Mouse (Mus musculus) forebrain, postnatal 0 days (tissue): ENCODE results near the gene Ppfia1. TPM values are rescaled to one million over a fixed set of nuclear protein-coding genes. Genes with fewer than 3 reads are reported as not detected.
A peak's percentile ranks its signal among the peaks of the same experiment; 100 is the strongest.

Experiments used
- ATAC-seq: fragments of 200-750 bp; cut with Nextera tagmentation; 2 replicates; pipeline ENCODE4 v1.8.0; 2017; ENCODE audit warnings: mild to moderate bottlenecking, moderate library complexity
- DNase-seq: peaks from one replicate; pipeline ENCODE4 v3.0.0-alpha.2; 2015
- H3K27ac ChIP-seq: fragments of 300-500 bp; sonication (generic); 2 replicates; pipeline ENCODE4 v1.5.1; 2014; ENCODE audit warnings: low read depth, mild to moderate bottlenecking, antibody characterized with exemption, low read length, moderate library complexity, mixed read lengths
- H3K27me3 ChIP-seq: fragments of 300-500 bp; sonication (generic); 2 replicates; pipeline ENCODE4 v1.6.1; 2014; ENCODE audit warnings: mild to moderate bottlenecking, low read length, mixed read lengths; ENCODE audit not compliant: insufficient read depth
- H3K36me3 ChIP-seq: fragments of 300-500 bp; sonication (generic); 2 replicates; pipeline ENCODE4 v1.6.1; 2014; ENCODE audit warnings: mild to moderate bottlenecking, moderate library complexity; ENCODE audit not compliant: insufficient read depth
- H3K4me1 ChIP-seq: fragments of 300-500 bp; sonication (generic); 2 replicates; pipeline ENCODE4 v1.6.1; 2014; ENCODE audit warnings: antibody characterized with exemption; ENCODE audit not compliant: insufficient read depth
- H3K4me2 ChIP-seq: fragments of 300-500 bp; sonication (generic); 2 replicates; pipeline ENCODE4 v1.6.1; 2014; ENCODE audit warnings: low read depth, mild to moderate bottlenecking, moderate library complexity
- H3K4me3 ChIP-seq: fragments of 300-500 bp; sonication (generic); 2 replicates; pipeline ENCODE4 v1.5.1; 2014; ENCODE audit warnings: low read depth, low read length, mixed read lengths
- H3K9ac ChIP-seq: fragments of 300-500 bp; sonication (generic); 2 replicates; pipeline ENCODE4 v1.6.1; 2014; ENCODE audit warnings: mild to moderate bottlenecking
- H3K9me3 ChIP-seq: fragments of 300-500 bp; sonication (generic); 2 replicates; pipeline ENCODE4 v1.6.1; 2016; ENCODE audit warnings: low read length
- CTCF ChIP-seq: sonication (generic); IDR thresholded peaks from 2 replicates; pipeline ENCODE4 v1.5.1; 2016; ENCODE audit warnings: antibody characterized with exemption, control low read depth, low read depth
- WGBS: fragments of 180-500 bp; shearing (Covaris S2); extraction: QIAGEN DNeasy Blood & Tissue Kit; methylation state at CpG from one replicate; pipeline ENCODE4 v1.1.7; 2014; 5-methylcytosine and 5-hydroxymethylcytosine counted together
- polyA plus RNA-seq: library from polyadenylated mRNA; unstranded; fragments of >200 nt; fragmentation: Nextera tagmentation; extraction: Ambion mirVana; gene quantifications from 2 replicates; pipeline ENCODE4 v1.2.1, GENCODE M21; 2015
- total RNA-seq: library from RNA; depleted of rRNA; stranded (reverse); fragments of >200 nt; gene quantifications from 2 replicates; pipeline ENCODE4 v1.2.3, GENCODE M21; 2014

Gene Ppfia1
- total and polyA plus RNA-seq, 2 experiments from 2014 or later: 15.2 to 53.8 TPM

DNA sequence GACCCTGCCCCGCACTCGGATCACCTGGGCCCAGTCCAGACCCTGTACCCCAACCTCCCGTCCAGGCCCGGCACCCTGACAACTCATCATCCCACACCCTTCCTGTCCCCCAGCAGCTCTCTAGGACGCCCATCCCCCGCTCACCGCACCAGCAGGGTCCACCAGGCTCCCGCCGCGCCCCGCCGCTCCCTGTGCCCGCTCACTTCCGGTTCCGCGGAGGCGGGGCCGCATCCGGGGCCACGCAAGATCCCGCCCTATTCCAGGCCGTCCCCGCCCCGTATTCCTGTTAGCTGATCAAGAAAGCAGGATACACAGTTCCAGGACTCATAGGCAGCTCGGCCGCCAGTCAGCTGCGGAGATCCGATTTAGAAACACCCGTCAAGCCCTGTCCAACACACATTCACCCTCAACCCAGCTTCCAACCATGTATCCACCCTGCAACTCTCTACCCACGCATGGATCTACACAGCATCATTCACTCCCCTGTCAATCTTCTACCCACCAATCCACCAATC, 82.9 kb downstream of the Ppfia1 start, which contains the start of gene Cttn:
Gene Cttn, minus strand, starts transcription at position 465 of the 515 bp plus-strand sequence.
- Histone ChIP-seq H3K27me3 (no peaks in the 10 kb centered on the region), H3K4me3 (peak within 1 kb of the TSS; percentile 84), H3K4me2 (peak within 1 kb of the TSS; percentile 85), H3K9me3 (no peaks in the 10 kb centered on the region), H3K36me3 (peaks cover 6% of the 10 kb centered on the region; the same call in 1 of the 2 replicates), H3K4me1 (0 out of 2 replicates have a peak, but pooled peaks cover 7% of the 10 kb centered on the region), H3K9ac (peak within 1 kb of the TSS; percentile 92), H3K27ac (peak within 1 kb of the TSS; percentile 81)
- ATAC-seq (peak; percentile 99), DNase-seq (peak; percentile 92)
- 2% methylated on average over 30 of the region's 30 CpGs for WGBS
- TF ChIP-seq CTCF: no peak

DNA sequence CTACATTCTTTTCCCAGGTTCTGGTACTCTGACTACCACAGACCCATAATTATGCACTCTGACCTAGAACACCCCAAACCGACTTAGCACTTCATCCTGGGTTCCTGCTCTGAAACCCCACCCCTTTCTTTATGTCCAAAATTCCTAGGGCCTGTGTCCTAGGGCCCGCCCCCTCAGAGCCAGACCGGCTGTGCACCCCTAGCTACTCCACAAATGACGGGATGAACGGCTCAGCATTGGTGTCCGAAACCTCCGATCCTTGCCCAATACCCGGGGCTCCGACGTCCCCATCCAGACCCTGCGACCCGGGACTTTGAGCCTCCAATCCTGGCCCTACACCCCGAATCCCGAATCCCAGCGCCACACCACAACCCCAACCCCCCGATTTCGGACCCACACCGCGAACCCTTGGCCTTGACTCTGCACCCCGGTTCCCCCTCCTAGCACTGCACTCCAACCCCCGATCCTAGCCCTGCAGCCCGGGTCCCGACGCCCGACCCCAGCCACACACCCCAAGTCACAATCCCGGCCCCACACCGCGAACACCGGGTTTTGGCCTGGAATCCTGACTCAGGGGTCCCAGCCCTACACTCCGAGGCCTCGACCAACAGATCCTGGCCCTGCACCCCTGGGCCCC, 83.5 kb downstream of the Ppfia1 start:
- H3K9me3 ChIP-seq: no peaks in the 10 kb centered on the region
- no peak for DNase-seq

DNA sequence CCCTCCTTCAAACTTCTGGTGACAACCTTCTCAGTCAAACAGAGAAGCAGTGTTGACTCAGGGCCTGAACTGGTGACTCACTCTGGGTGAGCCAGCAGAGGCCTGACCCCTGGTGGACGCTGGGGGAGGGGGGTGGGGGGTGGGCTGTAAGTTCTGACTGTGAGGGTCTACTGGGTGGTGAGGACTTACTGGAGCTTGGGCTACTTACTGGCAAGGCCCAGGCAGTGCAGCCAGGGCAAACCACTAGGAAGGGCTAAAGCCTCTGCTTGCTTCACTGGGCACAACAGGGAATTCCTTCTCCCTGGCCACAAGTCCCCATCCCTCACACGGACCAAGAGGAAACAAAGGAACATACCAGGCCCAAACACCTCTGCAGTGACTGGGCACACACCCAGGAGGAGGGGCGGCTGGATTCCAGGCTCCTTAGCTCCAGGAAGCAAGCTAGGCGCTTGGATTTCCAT, 84.3 kb downstream of the Ppfia1 start:
- TF ChIP-seq CTCF: no peak; the same call in 1 of the 2 replicates

More for the DNA sequence above, 83.5 kb downstream of the Ppfia1 start:
- Histone ChIP-seq H3K4me3 (peak overlapping the region; percentile 84), H3K27me3 (no peaks in the 10 kb centered on the region), H3K36me3 (peaks cover 8% of the 10 kb centered on the region), H3K4me2 (peak overlapping the region; percentile 85), H3K4me1 (0 out of 2 replicates have a peak, but pooled peaks cover 7% of the 10 kb centered on the region), H3K9ac (peak overlapping the region; percentile 92), H3K27ac (peak overlapping the region; percentile 81)
- under 1% methylated on average over 31 of the region's 31 CpGs for WGBS
- TF ChIP-seq CTCF: no peak
- ATAC-seq: peak; percentile 3; the same call in 1 of the 2 replicates

GRCm38 (mm10) chr7:144468741-144469140, 84.8 kb downstream of the Ppfia1 start:
- DNase-seq: no peak
- H3K4me1 ChIP-seq: 0 out of 2 replicates have a peak, but pooled peaks cover 7% of the 10 kb centered on the region
- H3K4me3 ChIP-seq: no peak overlapping the region
- no peaks in the 10 kb centered on the region for H3K9me3 ChIP-seq
- ATAC-seq: no peak
- peaks cover 18% of the 10 kb centered on the region for H3K36me3 ChIP-seq
- no peak overlapping the region for H3K27ac ChIP-seq
- no peaks in the 10 kb centered on the region for H3K27me3 ChIP-seq
- H3K9ac ChIP-seq: 0 out of 2 replicates have a peak overlapping the region, but pooled peaks have one; percentile 92
- TF ChIP-seq CTCF: no peak
- peak overlapping the region; percentile 85; the same call in 1 of the 2 replicates for H3K4me2 ChIP-seq
- 93% methylated on average over 5 of the region's 5 CpGs for WGBS

More for the DNA sequence above, 84.3 kb downstream of the Ppfia1 start:
- no peak for ATAC-seq
- WGBS: 25% methylated on average over 4 of the region's 4 CpGs
- no peak overlapping the region for H3K27ac ChIP-seq
- peak overlapping the region; percentile 85 for H3K4me2 ChIP-seq
- H3K9me3 ChIP-seq: no peaks in the 10 kb centered on the region
- H3K4me3 ChIP-seq: peak overlapping the region; percentile 84
- H3K27me3 ChIP-seq: no peaks in the 10 kb centered on the region
- peak overlapping the region; percentile 92 for H3K9ac ChIP-seq
- DNase-seq: no peak
- H3K4me1 ChIP-seq: 0 out of 2 replicates have a peak, but pooled peaks cover 7% of the 10 kb centered on the region
- H3K36me3 ChIP-seq: peaks cover 16% of the 10 kb centered on the region

DNA sequence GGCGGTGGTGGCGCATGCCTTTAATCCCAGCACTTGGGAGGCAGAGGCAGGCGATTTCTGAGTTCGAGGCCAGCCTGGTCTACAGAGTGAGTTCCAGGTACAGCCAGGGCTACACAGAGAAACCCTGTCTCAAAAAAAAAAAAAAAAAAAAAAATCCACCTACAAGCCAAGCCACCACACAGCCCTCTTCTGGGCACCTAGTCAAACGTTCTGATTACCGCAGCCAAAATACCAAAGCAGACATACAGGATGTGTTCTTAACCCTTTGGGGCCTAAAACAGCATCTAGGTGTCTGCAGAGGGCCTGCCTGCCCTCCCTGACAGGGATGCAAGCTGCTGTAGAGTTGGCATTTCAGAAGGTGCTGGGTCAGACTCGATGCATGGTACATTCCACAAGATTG, 91.0 kb downstream of the Ppfia1 start:
- H3K27ac ChIP-seq: no peak overlapping the region
- H3K36me3 ChIP-seq: peaks cover 79% of the 10 kb centered on the region
- no peak for DNase-seq
- H3K27me3 ChIP-seq: no peaks in the 10 kb centered on the region
- ATAC-seq: no peak
- 88% methylated on average over 7 of the region's 7 CpGs for WGBS
- TF ChIP-seq CTCF: no peak
- no peak overlapping the region for H3K9ac ChIP-seq
- no peak overlapping the region for H3K4me3 ChIP-seq
- H3K4me1 ChIP-seq: no peaks in the 10 kb centered on the region
- no peaks in the 10 kb centered on the region for H3K9me3 ChIP-seq
- H3K4me2 ChIP-seq: no peak overlapping the region

DNA sequence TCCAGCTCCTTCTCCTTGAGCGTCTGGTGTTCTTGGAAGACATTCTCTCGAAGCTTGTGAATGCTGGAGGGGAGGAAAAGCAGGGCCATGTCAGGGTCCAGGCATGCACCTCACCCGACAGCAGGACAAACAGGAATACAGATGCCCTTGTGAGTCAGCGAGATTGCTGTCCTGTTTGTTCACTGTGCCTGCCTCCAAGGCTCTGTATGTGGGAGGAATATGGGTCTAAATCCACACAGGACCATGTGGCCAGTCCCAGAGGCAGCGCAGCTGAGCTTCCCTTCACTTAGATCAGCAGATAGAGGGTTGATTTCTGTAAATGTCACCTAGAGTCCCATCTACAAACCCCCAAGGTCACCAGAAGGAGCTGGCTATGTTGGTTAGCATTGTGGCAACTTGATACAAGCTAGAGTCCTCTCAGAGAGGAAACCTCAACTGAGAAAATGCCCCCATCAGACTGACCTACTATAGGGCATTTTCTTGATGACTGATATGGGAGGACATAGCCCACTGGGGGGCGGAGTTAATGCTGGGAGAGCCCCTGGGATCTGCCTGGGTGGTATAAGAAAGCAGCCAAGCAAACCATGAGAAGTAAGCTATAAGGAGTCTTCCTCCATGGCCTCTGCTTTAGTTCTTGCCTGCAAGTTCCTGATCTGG, 92.2 kb downstream of the Ppfia1 start:
- no peak overlapping the region for H3K9ac ChIP-seq
- TF ChIP-seq CTCF: no peak
- no peak overlapping the region for H3K27ac ChIP-seq
- no peaks in the 10 kb centered on the region for H3K4me1 ChIP-seq
- H3K4me2 ChIP-seq: no peak overlapping the region
- no peak for ATAC-seq
- peaks cover 91% of the 10 kb centered on the region for H3K36me3 ChIP-seq
- H3K4me3 ChIP-seq: no peak overlapping the region
- DNase-seq: no peak
- no peaks in the 10 kb centered on the region for H3K27me3 ChIP-seq
- H3K9me3 ChIP-seq: no peaks in the 10 kb centered on the region
- WGBS: 93% methylated on average over 6 of the region's 6 CpGs

DNA sequence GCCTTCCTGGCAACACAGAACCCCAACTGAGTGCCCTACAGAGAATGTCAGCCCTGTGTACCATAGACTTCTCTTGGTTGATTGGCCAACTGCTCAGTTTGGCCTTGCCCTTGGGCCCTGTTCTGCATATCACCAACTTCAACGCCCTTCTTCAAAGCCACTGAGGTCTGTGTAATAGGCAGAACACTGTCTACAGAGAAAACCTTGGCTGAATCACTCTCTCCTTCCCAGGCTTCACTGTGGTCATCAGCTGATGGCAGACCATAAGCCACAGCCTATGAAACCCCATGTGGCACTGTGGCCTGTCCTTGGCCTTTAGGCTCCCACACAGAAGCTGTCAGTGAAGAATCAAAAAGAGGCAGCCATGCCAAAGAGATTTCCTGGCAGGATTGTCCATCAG, 94.6 kb downstream of the Ppfia1 start:
- Histone ChIP-seq H3K4me1 (no peaks in the 10 kb centered on the region), H3K27ac (no peak overlapping the region), H3K27me3 (no peaks in the 10 kb centered on the region), H3K4me3 (no peak overlapping the region), H3K9ac (no peak overlapping the region), H3K36me3 (peaks cover 99% of the 10 kb centered on the region), H3K4me2 (no peak overlapping the region), H3K9me3 (no peaks in the 10 kb centered on the region)
- DNase-seq (no peak), ATAC-seq (no peak)
- 91% methylated on average over 1 of the region's 1 CpGs for WGBS
- no peak for TF ChIP-seq CTCF
